Mouse (Mus musculus) midbrain, embryonic 10.5 days (tissue): Measurements from ENCODE around the gene Kidins220. TPM values are rescaled to one million over a fixed set of nuclear protein-coding genes. Genes with fewer than 3 reads are reported as not detected.
A peak's percentile ranks its signal among the peaks of the same experiment; 100 is the strongest.

Experiments
- DNase-seq: peaks from one replicate; pipeline ENCODE4 v3.0.0-alpha.2; 2017; ENCODE audit warnings: low spot score
- H3K27ac ChIP-seq: fragments of 300-500 bp; sonication (generic); replicated peaks from 2 replicates; pipeline ENCODE4 v1.5.1; 2016; ENCODE audit warnings: mild to moderate bottlenecking
- H3K27me3 ChIP-seq: fragments of 300-500 bp; sonication (generic); 2 replicates; pipeline ENCODE4 v1.6.1; 2016; ENCODE audit warnings: low read depth, mild to moderate bottlenecking; ENCODE audit not compliant: poor library complexity, severe bottlenecking
- H3K36me3 ChIP-seq: fragments of 300-500 bp; sonication (generic); 2 replicates; pipeline ENCODE4 v1.6.1; 2016; ENCODE audit warnings: mild to moderate bottlenecking, moderate library complexity
- H3K4me1 ChIP-seq: fragments of 300-500 bp; sonication (generic); 2 replicates; pipeline ENCODE4 v1.6.1; 2016
- H3K4me3 ChIP-seq: fragments of 300-500 bp; sonication (generic); 2 replicates; pipeline ENCODE4 v1.5.1; 2016; ENCODE audit warnings: mild to moderate bottlenecking, moderate library complexity
- H3K9me3 ChIP-seq: fragments of 300-500 bp; sonication (generic); replicated peaks from 2 replicates; pipeline ENCODE4 v1.6.1; 2016; ENCODE audit warnings: mild to moderate bottlenecking
- WGBS: fragments of 180-500 bp; shearing (Covaris S2); methylation state at CpG from one replicate; pipeline ENCODE4 v1.1.7; 2016; 5-methylcytosine and 5-hydroxymethylcytosine counted together
- polyA plus RNA-seq: library from polyadenylated mRNA; unstranded; fragments of >200 nt; fragmentation: Nextera tagmentation; extraction: Ambion mirVana; gene quantifications from 2 replicates; pipeline ENCODE4 v1.2.1, GENCODE M21; 2016

Gene Kidins220
- polyA plus RNA-seq, 1 experiment from 2014 or later: 22.9 TPM

DNA sequence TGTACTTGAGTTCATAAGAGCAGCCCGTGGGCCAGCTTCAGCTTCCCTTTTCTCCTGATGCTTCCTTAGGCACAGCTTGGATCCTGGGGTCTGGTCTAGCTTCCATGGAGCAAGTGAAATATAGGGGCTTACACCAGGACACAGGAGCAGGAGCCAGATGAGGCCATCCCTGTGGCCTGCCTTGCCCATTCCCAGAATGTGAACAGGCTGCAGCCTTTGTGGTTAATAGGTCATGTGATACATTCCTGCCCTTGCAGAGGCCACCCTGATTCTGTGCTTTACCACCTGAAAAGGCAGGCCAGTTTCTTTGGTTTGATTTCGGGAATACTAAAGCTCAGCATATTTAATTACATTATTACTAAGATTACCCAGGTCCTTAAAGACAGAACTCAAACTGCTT, 69.3 kb downstream of the Kidins220 start:
- no peak for DNase-seq
- Histone ChIP-seq H3K27me3 (no peaks in the 10 kb centered on the region), H3K9me3 (no peaks in the 10 kb centered on the region), H3K4me3 (no peak overlapping the region), H3K36me3 (peaks cover 13% of the 10 kb centered on the region), H3K27ac (no peak overlapping the region), H3K4me1 (no peaks in the 10 kb centered on the region)
- 95% methylated on average over 2 of the region's 2 CpGs for WGBS

DNA sequence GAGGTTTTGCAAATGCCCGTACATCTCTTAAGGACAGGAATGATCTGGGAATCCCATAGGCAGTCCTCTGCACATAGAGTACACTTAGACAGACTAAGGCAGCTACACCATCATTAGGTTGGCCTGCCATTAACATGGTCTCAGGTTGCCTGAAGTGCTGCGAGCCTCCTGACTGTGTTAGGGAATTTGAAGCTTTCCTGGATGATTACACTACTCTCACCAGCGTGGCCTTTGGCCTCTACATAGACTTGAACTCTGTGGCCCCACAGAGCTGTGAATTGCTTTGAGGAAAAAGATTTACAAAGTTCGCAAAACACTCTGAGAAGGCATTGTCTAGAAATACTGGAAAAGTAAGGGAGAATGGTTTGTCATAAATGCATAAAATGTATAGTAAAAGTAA, 69.9 kb downstream of the Kidins220 start:
- H3K9me3 ChIP-seq: no peaks in the 10 kb centered on the region
- H3K36me3 ChIP-seq: peaks cover 13% of the 10 kb centered on the region
- no peaks in the 10 kb centered on the region for H3K4me1 ChIP-seq
- no peak overlapping the region for H3K27ac ChIP-seq
- no peak overlapping the region for H3K4me3 ChIP-seq
- 90% methylated on average over 4 of the region's 4 CpGs for WGBS
- DNase-seq: no peak
- no peaks in the 10 kb centered on the region for H3K27me3 ChIP-seq

DNA sequence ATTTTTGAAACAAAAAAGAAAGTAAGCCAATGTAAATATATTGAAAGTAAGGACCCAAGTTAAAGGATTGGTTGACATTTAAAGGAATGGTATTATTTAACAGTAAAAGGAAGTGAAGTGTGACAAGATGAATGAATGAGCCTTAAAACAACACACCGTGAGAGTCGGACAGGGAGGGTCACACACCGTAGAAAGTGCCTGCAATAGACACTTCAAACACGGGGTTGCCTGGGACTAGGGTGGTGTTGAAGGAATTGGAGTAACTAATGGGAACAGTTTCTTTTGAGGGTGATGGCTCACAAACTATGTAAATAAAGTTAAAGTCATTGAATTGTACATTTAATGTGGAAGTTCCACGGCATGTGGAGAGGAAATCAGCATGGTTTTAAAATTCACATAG, 74.5 kb downstream of the Kidins220 start:
- Histone ChIP-seq H3K9me3 (no peaks in the 10 kb centered on the region), H3K27me3 (no peaks in the 10 kb centered on the region), H3K27ac (no peak overlapping the region), H3K36me3 (peaks cover 29% of the 10 kb centered on the region), H3K4me3 (no peak overlapping the region), H3K4me1 (no peaks in the 10 kb centered on the region)
- DNase-seq: no peak
- 83% methylated on average over 5 of the region's 5 CpGs for WGBS

DNA sequence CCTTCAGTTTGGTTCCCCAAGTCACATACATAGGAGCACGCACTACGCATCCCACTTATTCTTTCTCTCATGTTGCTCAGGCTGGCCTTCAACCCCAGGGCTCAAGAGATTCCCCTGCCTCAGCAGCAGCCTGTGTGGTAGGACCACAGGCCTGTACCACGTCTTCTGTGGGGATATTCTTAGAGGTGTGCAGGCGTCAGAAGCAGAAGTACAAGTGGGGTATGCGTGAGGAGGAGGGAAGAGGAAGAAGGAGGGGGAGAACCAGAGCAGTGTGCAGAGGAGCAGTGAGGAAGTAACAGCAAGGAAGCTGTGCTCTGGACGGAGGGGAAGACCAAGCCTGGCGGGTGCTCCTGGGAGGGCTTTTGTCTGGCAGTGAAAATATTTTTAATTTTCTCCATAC, 79.8 kb downstream of the Kidins220 start:
- Histone ChIP-seq H3K36me3 (peaks cover 51% of the 10 kb centered on the region), H3K9me3 (no peaks in the 10 kb centered on the region), H3K27ac (0 out of 2 replicates have a peak overlapping the region, but pooled peaks have one; percentile 23), H3K4me3 (no peak overlapping the region), H3K27me3 (no peaks in the 10 kb centered on the region), H3K4me1 (0 out of 2 replicates have a peak, but pooled peaks cover 2% of the 10 kb centered on the region)
- no peak for DNase-seq
- 90% methylated on average over 7 of the region's 7 CpGs for WGBS

DNA sequence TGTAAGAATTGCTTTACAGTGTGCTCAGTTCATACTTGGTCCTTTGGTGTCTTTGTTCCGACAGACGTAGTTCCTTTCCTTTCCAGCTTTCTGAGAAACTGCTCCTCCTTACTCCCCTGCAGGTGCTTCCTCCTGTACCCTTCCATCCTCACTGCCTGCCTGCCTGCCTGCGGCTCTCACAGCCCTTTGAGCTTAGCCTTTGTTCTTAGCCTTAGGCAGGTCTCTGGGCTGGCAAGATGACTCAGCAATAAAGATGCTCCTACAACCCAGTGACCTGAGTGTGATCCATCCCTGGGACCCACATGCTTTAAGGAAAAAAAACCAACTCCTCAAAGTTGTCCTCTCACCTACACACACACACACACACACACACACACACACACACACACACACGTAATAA, 80.2 kb downstream of the Kidins220 start:
- Histone ChIP-seq H3K27me3 (no peaks in the 10 kb centered on the region), H3K9me3 (no peaks in the 10 kb centered on the region), H3K4me3 (no peak overlapping the region), H3K27ac (0 out of 2 replicates have a peak overlapping the region, but pooled peaks have one; percentile 23), H3K4me1 (0 out of 2 replicates have a peak, but pooled peaks cover 2% of the 10 kb centered on the region), H3K36me3 (peaks cover 54% of the 10 kb centered on the region)
- 72% methylated on average over 4 of the region's 4 CpGs for WGBS
- DNase-seq: no peak

DNA sequence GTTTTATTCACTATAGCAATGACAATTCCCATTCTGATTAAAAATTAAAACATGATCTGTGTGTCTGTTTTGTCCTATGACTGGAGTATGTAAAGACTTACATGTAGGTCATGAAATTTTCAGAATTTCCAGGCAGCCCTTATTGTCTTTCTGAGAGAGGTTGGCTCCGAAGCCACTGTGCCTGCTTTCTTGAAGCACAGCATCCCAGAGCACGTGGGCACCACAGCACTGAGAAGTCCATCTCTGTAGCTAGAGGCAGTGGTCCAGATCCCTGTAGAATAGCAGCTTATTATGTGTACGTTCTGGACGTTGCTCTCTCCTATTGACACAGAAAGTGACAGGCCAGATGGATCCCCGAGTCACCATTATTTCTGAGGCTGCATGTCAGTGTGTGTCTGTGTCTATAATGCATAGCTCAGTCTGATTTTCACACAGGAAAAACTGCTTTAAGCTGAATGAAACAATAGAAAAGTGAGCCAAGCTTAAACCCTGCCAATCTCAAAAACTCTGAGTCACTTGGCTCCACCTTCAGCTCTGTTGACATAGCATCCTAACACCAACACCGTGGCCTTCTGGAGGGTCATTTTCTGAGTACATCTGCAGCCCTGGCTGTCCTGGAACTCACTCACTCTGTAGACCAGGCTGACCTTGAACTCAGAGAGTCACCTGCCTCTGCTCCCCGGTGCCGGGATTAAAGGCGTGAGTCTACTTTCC, 84.9 kb downstream of the Kidins220 start:
- no peaks in the 10 kb centered on the region for H3K27me3 ChIP-seq
- WGBS: 85% methylated on average over 9 of the region's 9 CpGs
- no peaks in the 10 kb centered on the region for H3K4me1 ChIP-seq
- no peak overlapping the region for H3K4me3 ChIP-seq
- peaks cover 25% of the 10 kb centered on the region for H3K36me3 ChIP-seq
- no peaks in the 10 kb centered on the region for H3K9me3 ChIP-seq
- DNase-seq: peak; percentile 10
- no peak overlapping the region for H3K27ac ChIP-seq

DNA sequence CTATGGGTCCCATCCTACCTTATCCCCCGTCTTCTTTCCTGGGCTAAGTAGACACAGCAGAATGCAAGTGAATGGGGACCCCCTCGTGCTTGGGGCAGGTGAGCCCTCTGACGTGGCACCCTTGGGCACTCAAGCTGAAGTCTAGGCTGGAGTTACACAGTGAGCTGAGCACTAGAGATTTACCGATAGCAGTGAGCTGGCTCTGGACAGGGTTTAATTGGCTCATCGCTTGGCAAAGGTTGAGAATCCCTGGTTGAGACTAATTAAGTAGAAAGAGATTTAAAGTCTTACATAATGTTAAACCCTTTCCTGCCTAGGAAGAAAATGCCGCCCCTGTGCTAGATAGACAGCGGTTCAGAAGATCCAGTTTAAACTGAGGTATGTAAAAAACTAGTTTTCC, 86.2 kb downstream of the Kidins220 start:
- Histone ChIP-seq H3K27me3 (no peaks in the 10 kb centered on the region), H3K4me1 (no peaks in the 10 kb centered on the region), H3K9me3 (no peaks in the 10 kb centered on the region), H3K36me3 (peaks cover 24% of the 10 kb centered on the region), H3K4me3 (no peak overlapping the region), H3K27ac (no peak overlapping the region)
- DNase-seq: no peak
- WGBS: 84% methylated on average over 7 of the region's 7 CpGs

DNA sequence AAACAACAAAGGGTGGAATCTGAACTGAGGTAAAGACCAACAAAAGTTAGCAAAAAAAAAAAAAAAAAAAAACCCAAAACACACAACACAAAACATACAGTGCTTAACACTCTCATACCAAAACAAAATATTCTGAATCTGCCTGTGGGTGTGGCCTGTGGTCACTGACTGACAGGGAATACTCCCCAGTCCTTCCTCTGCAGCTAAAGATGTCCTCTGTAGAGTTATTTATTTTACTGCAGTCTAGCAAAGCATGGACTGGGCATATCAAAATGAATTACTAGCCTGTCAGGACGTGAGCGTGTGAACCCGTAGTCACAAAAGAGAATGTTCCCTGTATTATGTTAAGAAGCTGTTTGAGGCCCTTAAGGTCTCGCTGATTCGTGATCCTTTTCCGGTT, 87.5 kb downstream of the Kidins220 start:
- DNase-seq: no peak

DNA sequence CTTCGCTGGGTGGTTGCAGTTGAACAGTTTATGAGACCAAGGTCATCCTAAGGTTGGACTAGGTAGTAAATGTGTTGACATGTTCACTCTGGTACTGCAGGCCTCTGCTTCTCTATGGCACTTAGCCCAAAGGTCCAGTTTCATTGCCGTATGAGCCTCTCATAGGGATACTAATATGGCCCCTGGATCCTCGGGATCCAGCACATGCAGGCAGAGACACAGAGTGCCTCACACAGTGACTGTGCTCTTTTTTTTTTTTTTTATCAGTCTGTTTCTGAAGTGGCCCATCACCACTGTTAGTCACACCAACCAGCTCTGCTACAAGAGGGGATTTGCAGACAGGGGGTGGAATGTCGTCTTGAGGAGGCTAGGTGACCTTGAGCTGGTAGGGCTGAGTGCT, 98.6 kb downstream of the Kidins220 start:
- no peak for DNase-seq
- no peak overlapping the region for H3K4me3 ChIP-seq
- H3K36me3 ChIP-seq: no peaks in the 10 kb centered on the region
- H3K4me1 ChIP-seq: peaks cover 4% of the 10 kb centered on the region
- H3K27ac ChIP-seq: no peak overlapping the region
- WGBS: 83% methylated on average over 4 of the region's 4 CpGs
- no peaks in the 10 kb centered on the region for H3K9me3 ChIP-seq
- no peaks in the 10 kb centered on the region for H3K27me3 ChIP-seq

More for the DNA sequence above, 87.5 kb downstream of the Kidins220 start:
- H3K4me1 ChIP-seq: no peaks in the 10 kb centered on the region
- H3K27me3 ChIP-seq: no peaks in the 10 kb centered on the region
- 86% methylated on average over 6 of the region's 6 CpGs for WGBS
- no peaks in the 10 kb centered on the region for H3K9me3 ChIP-seq
- H3K4me3 ChIP-seq: no peak overlapping the region
- no peak overlapping the region for H3K27ac ChIP-seq
- H3K36me3 ChIP-seq: peaks cover 15% of the 10 kb centered on the region

DNA sequence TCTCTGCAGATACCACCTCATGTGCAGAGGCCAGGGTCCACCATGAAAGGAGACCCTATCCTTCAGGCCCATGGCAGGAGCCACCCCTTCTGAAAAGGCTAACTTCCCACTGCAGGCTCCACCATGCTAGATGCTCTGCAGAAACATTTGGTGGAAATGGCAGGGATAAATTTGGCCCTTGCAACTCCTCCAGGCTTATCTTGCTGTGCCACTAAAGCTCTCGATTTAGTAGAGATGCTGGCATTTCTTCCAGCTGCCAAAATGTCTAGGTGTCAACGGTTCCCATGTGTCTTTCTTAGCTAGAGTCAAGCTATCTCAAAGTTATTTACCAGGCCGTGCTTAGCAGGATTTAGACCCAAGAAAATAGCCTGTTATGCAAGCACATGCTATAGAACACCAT, 99.6 kb downstream of the Kidins220 start:
- Histone ChIP-seq H3K9me3 (no peaks in the 10 kb centered on the region), H3K27ac (no peak overlapping the region), H3K36me3 (no peaks in the 10 kb centered on the region), H3K27me3 (no peaks in the 10 kb centered on the region), H3K4me3 (no peak overlapping the region), H3K4me1 (peaks cover under 1% of the 10 kb centered on the region)
- WGBS: 90% methylated on average over 3 of the region's 3 CpGs
- no peak for DNase-seq

DNA sequence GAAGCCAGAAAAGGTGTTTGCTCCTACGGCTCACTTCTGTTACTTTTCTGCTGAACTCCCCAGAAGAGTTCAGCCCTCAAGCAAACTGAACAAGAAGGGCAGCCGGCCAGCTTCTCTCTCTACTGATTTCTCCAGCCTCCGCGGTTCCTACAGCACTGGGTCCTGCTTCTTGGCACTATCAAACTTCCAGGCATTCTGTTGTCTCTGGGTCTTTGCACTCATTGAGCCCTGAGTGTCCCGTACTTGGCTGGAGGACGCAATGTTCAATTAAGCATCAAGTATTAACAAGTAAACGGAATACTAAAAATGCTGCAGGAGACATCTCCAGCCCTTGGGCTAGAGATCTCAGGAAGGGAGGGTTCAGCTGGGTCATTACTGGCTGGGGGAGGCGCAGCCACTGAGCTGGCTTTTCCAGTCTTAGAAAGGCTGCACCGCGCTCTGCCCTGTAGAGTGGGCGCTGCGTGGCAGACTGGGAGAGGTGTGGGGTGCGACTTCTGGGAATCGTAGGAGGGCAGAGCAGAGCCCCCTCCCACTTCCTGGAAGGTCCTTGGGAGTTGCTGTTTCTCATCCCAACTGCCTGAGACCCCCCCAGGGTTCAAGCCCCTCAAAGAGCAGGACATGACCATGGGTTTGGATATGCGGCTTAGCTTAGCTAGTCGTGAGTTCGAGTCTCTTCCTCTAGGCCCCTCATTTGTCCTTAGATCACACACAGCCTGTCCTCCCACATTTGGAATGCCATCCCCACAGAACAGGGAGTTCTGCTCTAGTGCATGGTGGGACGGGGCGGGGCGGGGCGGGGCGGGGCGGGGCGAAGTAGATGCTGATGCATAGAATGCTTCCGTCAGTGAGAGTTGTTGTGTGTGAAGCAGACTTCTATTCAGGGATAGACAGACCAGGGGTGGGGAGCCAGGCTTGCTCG, 108.8 kb downstream of the Kidins220 start:
- WGBS: 45% methylated on average over 26 of the region's 26 CpGs
- DNase-seq: no peak
- Histone ChIP-seq H3K36me3 (no peaks in the 10 kb centered on the region), H3K4me3 (no peak overlapping the region), H3K27me3 (no peaks in the 10 kb centered on the region), H3K9me3 (no peaks in the 10 kb centered on the region), H3K4me1 (peaks cover 10% of the 10 kb centered on the region), H3K27ac (no peak overlapping the region; the same call in 1 of the 2 replicates)

DNA sequence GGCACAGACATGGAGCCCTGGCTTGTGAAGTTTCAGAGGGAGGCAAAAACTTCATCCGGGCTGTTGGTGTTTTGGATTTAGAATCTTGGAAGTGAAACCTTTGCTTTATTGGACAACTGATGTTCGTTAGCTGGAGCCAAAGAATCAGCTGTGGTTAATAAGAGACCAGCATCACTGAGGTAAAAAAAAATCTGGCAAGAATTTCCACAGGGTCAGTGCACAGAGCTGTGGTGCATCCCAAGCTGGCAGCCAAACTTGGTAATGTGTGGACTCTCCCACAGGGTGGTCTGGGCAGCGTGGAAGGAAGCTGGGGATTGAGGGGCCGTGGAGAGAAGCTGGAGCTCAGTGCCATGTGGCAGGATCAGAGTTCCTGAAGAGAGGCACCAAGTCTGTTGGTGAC, 112.2 kb downstream of the Kidins220 start:
- Histone ChIP-seq H3K4me1 (peaks cover 10% of the 10 kb centered on the region), H3K27me3 (no peaks in the 10 kb centered on the region), H3K36me3 (no peaks in the 10 kb centered on the region), H3K4me3 (no peak overlapping the region), H3K9me3 (no peaks in the 10 kb centered on the region), H3K27ac (no peak overlapping the region)
- WGBS: 71% methylated on average over 4 of the region's 4 CpGs
- DNase-seq: no peak

DNA sequence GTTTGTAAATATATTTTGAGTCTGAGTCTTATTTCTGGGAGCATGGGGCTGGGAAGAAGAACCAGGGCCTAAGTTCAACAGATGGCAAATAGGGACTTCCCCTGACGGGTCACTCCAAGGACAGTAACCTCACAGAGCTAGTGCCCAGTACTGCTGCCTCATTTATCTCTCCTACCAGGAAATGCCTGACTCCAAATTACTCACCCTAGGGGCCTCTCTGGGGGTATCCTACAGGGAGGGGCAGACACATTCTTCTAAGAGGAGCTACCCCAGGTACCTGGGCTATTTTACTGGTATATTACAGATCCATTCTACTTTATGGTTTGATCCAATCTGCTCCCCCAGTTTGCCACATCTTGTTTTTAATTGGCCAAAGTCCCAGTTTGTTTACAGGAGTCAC, 114.7 kb downstream of the Kidins220 start:
- Histone ChIP-seq H3K4me3 (no peak overlapping the region), H3K4me1 (peaks cover 18% of the 10 kb centered on the region), H3K27me3 (peaks cover 11% of the 10 kb centered on the region), H3K27ac (no peak overlapping the region), H3K36me3 (peaks cover 9% of the 10 kb centered on the region; the same call in 1 of the 2 replicates), H3K9me3 (no peaks in the 10 kb centered on the region)
- WGBS: 83% methylated on average over 1 of the region's 1 CpGs
- DNase-seq: no peak
